Mouse (Mus musculus) c-Kit-positive CD71-negative TER-119-negative erythroid progenitor cells, embryonic 14.5 days (primary cell): ENCODE results near the gene Ubp1.

ENCODE experiments used
- DNase-seq: peaks from one replicate; pipeline ENCODE4 v3.0.0-alpha.2; 2013; ENCODE audit warnings: low read depth

Ubp1 gene

DNA sequence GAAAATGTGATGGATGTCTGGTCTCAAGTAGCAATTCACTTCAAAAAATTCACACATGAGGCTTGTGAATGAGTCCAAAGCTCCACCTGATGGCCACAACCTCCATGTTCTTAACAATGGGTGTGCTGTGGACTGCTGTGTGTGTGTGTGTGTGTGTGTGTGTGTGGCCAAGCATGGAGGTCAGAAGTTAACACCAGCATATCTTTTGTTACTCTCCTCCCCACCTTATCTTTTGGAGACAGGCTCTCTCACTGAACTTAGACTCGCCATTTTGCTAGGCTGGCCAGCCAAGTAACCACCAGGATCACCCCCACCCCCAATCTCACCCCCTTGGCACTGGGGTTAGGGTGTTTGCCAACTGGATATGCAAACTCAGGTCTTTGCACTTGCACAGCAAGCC, 83.3 kb downstream of the Ubp1 start:
- no peak for DNase-seq

DNA sequence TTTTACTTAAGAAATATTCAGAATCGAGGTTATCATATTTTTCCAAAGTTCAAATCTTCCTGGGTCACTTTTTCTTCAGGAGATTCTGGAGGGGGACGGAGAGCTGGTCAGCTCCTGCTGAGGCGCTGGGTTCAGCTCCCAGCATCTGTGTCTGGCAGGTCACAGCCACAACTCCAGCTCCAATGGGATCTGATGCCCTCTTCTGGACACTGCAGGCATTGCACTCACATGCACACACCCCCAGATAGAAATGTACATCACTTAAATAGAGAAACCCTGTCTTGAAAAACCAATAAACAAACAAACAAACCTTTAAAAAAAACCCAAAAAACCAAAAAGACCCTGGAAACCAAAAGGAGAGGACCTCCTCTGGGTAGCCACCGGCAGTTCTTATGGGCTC, 85.0 kb downstream of the Ubp1 start:
- no peak for DNase-seq

DNA sequence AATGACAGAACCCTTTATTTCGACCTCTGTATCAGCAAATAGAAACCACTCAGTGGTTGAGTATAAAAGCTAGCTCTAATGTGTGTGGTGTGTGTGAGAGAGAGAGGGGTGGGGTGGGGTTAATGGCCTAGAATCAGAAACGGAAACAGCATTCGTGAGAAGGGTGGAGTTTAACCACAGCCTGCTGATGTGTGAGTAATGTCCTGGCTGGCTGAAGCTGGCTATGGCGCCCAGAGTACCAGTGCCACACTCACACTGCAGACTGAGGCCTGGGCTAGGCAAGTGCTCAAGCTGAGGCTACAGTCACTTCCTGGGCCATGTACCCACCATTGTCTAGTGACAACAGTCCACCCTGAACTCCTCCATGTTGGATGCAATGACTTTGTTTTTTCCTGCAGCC, 85.7 kb downstream of the Ubp1 start:
- DNase-seq: no peak

DNA sequence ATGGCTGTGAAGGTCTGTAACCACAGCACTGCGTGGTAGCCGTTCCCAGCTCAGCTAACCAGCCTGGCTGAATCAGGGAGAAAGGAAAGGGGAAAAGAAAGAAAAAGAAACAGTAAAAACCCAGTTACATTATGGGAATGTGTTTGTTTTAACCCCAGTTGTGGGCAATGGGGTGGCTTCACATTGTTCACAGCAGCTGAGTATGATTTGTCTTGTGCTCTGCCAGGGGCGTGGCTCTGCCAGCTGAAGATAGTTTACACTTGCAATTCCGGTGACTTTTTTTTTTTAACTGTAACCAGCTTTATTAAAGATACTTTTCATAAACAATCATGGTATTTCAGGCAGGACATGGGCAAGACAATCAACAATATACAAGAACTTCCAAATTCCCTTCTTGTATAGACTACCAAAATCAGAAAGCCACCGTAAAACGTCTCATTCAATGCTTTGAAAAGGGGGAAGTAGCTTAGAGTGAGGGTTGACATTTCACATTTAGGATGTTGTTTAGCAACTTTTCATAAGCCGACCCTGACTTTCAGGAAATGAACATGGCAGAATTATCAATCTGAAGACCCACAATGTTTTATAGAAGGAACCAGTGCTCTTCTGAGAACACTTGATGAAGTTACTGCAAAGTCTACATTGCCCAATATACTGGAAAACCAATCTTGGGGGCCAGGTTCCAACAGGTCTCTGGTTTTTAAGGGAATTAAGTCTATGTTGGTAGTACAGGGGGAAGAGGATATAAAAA, 88.5 kb downstream of the Ubp1 start:
- DNase-seq: no peak

DNA sequence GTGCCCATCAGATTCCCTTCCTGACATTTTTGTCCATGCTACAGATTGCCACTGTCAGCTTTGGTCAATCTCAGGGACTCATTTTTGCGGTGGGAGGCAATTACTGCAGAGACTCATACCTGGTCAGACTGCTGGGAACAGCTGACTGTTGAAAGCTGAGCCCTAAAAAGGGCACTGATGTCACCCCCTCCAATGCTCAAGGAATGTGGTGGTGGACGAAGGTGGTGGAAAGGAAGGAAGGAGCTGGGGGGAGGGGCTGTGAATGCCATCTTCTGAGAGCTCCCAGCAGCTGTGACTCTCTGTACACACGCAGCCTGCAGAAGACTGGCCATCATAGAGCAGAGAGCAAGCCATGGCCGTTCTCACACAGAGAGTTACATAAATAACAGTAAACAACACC, 91.4 kb downstream of the Ubp1 start:
- no peak for DNase-seq

DNA sequence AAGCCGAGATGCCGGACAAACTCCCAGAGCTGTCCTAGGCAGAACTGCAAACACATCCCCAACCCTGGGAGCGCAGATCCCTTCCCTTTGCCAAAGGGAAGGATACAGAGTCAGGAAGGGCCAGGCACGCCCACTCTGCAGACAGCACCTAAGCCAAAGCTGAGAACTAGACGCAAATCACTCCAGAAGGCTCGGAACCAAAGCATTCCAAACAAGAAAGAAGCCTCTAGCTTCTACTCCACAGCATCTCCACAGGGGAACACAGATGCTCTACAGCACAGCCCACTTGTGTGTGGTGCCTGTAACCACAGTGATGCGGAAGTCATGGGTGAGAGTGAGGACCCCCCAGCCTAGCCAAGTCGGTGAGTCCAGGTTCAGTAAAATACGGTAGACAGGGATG, 94.4 kb downstream of the Ubp1 start:
- DNase-seq: no peak

DNA sequence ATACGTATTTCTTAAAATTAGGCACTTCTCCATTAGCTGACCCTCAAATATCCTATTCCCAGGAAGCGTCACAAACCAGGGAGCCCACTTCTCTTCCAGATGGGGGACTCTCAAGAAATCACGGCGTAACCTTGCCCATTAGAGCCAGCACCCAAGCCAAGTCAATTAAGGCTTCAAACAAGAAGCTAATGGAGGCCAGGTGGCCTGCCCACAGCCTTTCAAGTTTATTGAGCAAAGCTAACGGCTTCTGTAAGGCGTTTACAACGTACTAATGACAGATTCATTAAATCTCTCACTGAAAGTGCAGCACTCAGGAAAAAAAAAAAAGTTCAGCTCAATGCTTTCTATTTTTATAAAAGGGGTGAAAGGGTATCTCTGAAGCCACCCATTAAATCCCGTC, 95.1 kb downstream of the Ubp1 start:
- DNase-seq: no peak

DNA sequence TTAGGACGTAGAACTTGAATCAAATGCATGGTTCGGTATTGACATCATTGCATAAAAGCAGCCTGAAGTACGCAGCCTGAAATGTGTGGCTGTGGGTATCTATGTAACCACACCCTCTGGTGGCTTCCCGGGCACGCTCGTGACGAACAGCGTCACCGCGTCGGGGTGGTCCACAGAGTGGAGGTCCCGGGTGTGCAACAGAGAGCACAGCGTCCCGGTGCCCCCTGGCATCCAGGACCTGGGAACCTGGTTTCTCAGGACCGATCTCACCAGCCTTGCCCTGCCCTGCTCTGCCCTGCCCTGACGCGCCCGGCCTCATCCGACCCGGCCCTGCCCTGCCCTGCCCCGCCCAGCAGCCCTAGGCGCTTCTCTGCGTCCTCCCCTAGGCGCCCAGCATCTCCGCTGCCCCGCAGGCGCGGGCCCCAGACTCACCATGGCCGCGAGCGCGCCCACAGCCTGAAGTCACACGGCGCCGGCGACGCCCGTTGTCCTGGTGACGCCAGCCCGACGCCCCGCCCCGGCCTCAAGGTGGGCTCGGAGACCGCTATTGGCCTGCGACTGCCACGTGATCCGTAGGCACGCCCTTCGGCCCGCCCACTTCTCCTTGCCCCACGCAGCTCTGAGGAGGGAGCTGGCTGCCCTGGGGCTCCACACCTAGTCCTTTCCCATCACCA, 95.7 kb downstream of the Ubp1 start:
- peak; percentile 79 for DNase-seq
